Mouse (Mus musculus) hematopoietic stem cell, adult 5-6 weeks (primary cell): ENCODE measurements around the gene Chst8. TPM values are rescaled to one million over a fixed set of nuclear protein-coding genes. Genes with fewer than 3 reads are reported as not detected.

Experiments
- ATAC-seq, 2 experiments: fragments of 125-278 bp in 1 of 2; replicated peaks in 1 of 2; 2 replicates each; pipeline ENCODE4 v1.8.0; 2016 to 2017; ENCODE audit warnings: inconsistent platforms in 2 of 2, mild to moderate bottlenecking in 2 of 2, moderate number of reproducible peaks in 2 of 2, low read depth in 1 of 2, moderate TSS enrichment in 1 of 2; ENCODE audit not compliant: low FRiP score in 2 of 2, poor library complexity in 2 of 2, severe bottlenecking in 2 of 2, insufficient read depth in 1 of 2, low TSS enrichment in 1 of 2
- total RNA-seq: library from RNA; stranded (forward); fragments of 172-1452, 232-1000 nt; gene quantifications from 2 replicates; pipeline ENCODE4 v1.2.3, GENCODE M21; 2017

Gene Chst8
- total RNA-seq, 1 experiment from 2014 or later, result not detected

GRCm38 (mm10) chr7:34659386-34660085, 153.0 kb downstream of the Chst8 start:
- ATAC-seq, result no peak

DNA sequence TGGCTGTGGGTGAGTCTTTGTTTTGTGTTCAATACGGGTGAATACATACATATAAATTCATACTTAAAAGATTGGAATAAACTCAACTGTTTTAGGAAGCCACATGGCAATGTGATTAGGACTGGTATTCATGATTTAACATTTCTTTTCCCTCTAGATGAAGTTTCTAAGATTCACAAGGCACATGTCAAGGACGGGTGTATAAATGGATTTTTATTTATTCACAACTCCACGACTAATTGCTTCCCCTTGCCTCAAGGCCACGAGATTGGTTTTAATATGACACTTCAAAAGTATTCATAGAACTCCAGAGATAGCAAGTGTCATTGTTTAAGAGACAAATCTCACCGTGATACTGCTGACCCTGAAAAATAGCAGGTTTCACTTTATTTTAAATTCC, 155.9 kb downstream of the Chst8 start, which contains the start of gene Kctd15:
TSS of gene Kctd15 (minus strand) at position 101 of the 400 bp plus-strand sequence.
- no peak for ATAC-seq

DNA sequence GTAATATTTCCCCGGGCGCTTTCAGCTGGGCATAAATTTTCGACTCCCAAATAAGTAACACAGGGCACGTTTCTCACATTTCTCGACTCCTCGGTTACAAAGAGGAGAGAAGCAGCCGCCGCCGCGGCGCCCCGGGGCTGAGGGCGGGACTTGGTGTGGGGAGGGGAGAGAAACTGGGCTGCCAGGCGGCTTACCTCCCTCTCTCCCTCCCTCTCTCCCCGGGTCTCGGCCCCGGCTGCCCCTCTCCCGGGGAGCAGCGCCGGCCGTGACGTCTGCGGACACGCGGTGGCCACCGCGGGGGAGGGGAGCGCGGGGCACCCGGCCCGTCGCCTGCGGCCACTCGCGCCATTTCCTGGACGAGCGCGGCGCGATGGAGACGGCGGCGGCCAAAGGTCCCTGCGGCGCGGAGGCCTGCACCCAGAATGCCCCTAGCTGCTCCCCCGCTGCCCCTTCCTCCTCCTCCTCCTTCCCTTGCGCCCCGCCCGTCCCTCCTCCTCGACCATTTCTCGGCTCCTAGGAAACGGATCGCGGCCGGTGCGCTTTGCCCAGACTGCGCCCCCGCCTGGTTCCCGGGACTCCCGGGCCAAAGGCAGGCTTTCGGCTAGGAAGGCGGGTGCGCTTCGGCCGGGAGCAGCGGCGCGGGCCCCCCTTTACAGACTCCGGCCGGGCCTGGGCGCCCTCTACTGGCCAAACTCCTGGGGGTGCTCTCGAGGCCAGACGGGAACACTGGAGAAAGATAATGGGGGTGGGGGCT, 157.2 kb downstream of the Chst8 start:
- peak; percentile 54 to 77; a peak in 3 of 4 replicates for ATAC-seq

GRCm38 (mm10) chr7:34654441-34655085, 157.9 kb downstream of the Chst8 start:
- ATAC-seq, result 0 out of 4 replicates have a peak, but pooled peaks of 1 of the 2 experiments have one; percentile 8

DNA sequence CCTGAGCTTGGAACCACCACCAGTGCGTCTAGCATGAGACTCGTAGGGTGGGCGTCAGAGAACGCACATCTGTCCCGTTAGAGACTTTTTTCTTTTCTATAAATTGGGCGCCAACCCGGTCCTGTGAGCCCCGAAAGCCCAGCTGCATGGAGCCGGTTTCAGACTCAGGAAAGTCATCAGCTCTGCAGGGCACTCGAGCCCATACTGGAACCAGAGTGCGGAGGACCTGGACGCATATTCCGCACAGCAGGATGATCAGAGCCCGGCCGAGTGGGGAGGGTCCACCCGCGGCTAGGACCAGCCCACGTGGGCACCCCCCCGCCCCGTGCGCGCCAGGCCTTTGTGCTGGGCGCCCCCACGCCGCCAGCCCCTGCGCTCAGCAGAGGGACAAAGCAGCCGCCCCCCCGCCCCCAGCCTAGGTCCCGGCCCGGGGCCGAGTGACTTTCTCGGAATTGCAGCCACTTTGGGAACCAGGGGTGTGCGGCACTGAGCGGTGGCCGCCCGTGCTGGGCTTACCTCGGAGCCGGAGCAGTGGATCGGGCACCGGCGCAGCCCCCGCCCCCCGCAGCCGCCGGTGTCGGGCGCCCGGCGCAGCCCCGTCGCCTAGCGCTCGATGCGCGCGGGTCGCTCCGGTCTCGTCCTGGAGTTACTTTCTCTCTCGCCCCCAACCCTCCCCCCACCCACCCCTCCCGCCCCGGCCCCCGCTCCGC, 158.6 kb downstream of the Chst8 start:
- ATAC-seq, result peak in 1 of 2 experiments; percentile 44; a peak in 1 of 4 replicates

DNA sequence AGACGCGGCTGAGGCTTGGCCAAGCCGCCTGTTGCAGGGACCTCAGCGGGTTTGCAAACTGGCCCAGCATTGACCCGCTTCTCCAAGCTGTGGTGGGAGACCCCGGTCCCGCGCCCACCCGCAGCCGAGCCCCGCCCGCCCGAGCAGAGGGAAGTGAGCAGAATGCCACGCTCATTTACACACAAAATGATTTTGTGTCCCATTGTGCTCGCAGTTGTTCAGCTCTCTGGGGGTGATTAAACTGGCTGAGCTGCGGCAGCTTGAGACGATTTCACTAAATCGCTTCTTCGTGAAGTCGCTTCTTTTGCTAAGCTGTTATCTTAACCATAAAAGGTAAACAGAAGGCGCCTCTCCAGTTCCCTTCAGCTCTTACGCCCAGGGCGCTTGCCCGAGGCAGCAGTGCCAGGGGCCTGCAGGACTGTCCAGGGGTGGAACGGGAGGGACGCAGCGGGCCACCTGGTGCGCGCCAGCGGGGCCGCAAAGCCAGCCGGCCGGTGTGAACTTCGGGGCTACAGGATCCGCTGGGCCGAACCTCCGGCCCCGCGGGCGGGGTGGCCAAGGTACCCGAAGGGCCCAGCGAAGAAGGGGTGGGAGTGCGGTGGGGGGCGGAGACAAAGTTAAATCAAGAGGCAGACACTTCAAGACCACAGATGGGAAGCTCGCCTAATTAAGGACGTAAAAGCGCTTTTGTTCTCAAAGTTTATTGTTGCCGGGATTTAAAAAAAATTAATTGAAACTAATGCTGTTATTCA, 159.6 kb downstream of the Chst8 start:
- ATAC-seq, result no peak

DNA sequence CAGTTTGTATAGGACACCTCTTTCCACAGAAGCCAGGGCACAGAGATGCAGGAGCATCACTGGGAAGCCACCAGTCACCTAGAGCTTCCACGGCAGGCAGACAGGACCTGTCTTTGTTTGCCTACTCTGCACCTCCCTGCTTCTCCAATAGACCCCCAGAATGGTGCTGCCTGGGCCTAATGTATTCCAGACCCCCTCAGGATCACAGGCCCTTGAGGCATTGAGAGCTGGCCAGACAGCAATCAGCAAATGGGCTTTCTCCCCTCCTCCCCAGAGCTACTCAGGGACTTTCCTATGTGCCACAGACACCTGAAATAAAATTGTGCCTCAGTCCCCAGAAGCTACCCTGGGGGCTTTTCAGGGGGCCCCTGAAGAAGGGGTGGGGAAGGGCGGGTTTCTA, 161.1 kb downstream of the Chst8 start:
- ATAC-seq, result no peak

- 0 out of 4 replicates have a peak, but pooled peaks of 1 of the 2 experiments have one; percentile 26 for ATAC-seq
Measured at GRCm38 (mm10) chr7:34647052-34647451, 165.5 kb downstream of the Chst8 start.

DNA sequence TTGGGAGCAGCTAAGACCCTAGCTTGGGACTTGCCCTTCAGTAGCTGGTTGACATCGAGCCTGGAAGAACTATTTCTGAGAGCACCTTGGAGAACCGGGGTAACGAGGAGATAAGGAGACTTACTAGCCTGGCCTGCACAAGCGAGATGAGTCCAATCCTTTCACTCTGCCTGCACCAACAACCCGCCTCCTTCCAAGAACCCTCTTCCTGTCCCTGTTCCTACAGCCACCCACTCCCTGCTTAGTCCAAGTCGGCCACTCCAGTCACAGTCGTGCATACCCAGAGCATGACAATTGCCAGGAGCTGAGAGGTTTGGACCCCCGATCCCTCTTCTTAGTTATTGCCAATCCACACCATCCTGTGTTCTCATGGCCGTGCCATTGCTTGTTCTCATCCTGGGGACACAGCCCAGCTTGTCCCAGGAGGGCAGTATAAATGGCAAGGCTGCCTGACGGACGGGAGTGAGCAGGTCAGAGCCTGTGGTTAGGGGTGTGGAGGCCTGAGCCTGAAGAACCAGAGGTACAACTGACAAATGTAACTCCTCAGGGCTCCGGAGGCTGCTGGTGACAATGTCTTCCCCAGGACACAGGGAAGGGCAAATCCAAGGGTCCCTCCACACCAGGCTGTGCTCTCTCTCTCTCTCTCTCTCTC, 166.2 kb downstream of the Chst8 start:
- ATAC-seq, result no peak

- no peak for ATAC-seq
Measured at GRCm38 (mm10) chr7:34645623-34646022, 166.9 kb downstream of the Chst8 start.

DNA sequence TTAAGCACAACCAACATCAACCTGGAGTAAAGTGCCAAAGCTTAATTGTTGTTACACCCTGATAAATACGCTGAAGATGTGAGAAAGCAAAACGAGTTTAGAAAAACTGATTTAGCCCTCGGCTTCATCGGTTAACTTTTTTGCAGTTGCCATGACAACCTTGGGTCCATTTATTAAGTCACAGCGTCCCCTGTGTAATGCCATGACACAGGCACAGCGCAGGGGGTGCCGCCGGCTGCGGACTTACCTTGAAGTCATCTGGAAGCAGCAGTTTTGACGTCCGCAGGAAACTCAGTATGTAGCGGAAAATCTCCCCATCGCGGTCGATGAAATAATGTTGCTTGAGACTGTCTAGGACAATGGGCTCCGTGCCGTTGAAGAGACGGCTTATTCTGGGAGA, 167.9 kb downstream of the Chst8 start:
- no peak for ATAC-seq

GRCm38 (mm10) chr7:34643329-34643728, 169.2 kb downstream of the Chst8 start:
- ATAC-seq, result no peak

DNA sequence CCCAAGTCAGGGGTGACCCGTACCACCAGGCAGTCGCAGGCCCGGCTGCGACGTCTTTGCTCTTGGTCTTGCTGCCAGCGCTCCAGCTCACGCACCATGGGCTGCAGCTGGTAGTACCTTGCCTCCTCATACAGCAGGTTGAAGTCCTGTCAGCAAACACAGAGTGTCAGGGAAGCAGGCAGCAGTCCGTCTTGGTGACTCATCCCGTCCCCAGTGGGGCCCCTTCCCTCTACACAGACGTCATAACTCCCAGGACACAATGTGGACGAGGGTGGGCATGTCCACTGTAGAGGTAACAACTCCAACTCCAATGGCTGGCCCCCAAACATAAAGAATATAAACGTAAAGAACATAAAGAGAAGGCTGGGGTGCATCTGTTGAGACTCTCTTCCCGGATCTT, 170.5 kb downstream of the Chst8 start:
- no peak for ATAC-seq

GRCm38 (mm10) chr7:34639798-34640197, 172.7 kb downstream of the Chst8 start:
- ATAC-seq, result no peak

DNA sequence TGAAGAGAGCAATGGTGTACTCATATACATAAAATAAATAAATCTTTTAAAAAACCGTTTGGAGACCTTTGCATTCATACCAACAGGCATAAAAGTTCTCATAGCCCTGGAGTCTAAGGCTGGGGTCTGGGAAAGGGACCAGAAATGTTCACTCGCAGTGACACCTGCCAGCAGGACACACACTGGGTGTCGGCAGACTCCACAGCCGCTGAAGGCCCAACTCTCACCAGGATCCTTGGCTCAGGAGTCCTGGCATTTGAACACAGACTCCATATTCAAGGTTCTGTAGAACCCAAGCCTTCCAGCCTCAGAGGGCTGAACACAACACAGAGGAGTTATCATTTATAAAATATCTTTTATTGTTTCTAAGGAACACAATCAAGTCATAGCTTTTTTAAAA, 175.8 kb downstream of the Chst8 start:
- ATAC-seq, result no peak

- no peak for ATAC-seq
Measured at GRCm38 (mm10) chr7:34632966-34633742, 179.4 kb downstream of the Chst8 start.
